Mouse (Mus musculus): ENCODE results near the gene Mvd. TPM values are rescaled to one million over a fixed set of nuclear protein-coding genes. Genes with fewer than 3 reads are reported as not detected.

The Mvd gene
- polyA plus RNA-seq (2012; rRNA removed): 21.6 and 23.3 TPM in 2 replicates
- polyA plus RNA-seq (2014; fragmentation: Nextera tagmentation; extraction: Ambion mirVana): 15.3 and 17.2 TPM in 2 replicates

DNA sequence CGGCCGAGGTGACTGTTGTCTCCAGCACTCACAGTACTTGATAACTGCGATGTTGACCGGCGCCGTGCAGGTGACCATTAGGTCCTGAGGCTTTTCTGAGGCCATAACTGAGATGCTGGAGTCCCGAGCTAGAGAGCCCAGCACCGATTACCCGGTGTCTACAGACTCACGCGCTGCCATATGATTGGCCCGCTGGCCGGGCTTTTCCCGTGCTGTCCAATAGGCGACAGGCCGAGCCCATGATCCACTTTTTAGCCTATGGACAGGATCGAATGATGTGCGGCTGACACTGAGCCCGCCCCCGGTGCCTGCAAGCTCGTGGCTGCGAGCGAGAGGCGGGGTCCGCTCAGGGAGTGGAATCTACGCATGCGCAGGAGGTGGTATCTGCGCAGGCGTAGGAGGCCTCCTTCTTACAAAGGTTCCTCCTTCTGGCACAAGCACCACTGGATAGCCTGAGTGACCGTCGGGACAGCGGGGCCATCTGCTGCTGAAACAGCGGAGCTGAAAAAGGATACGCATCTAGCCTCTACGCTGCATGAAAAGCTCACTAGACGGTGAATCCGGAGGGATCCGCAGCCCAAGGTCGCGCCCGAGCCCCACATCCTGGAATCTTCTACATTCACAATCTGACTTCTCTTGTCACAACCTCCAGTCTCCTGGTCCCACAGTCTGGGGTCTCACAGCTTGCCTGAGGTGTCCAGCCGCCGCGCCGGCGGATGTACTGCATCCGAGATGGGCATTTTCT, at the start of gene Mvd:
Gene Mvd (minus strand): TSS at position 161 of the 745 bp plus-strand sequence.
- ATAC-seq (ENCODE audit: insufficient read depth) (peak; percentile 98), DNase-seq (ENCODE audit: low read depth in 3 of 3, low spot score in 3 of 3) (peak; percentile 97)
- no peak for TF ChIP-seq CTCF (IDR thresholded peaks at IDR 0.05; ENCODE audit: low read depth)
- TF ChIP-seq EP300 (IDR thresholded peaks at IDR 0.05; ENCODE audit: low read depth): no peak
- H3K9ac ChIP-seq (replicated peaks): peak within 1 kb of the TSS; percentile 65
- under 1% methylated on average over 47 of the region's 47 CpGs for WGBS (ENCODE audit: insufficient replicate concordance)
- peaks cover 4 to 10% of the 10 kb centered on the region in 2 experiments; a peak in 3 of 4 replicates for H3K4me1 ChIP-seq (replicated peaks; ENCODE audit: control insufficient read depth in 2 of 2, insufficient read depth in 2 of 2, low read length in 1 of 2)
- no peaks in the 10 kb centered on the region for H3K36me3 ChIP-seq (replicated peaks; ENCODE audit: control insufficient read depth, insufficient read depth, low read depth)
- no peaks in the 10 kb centered on the region for H3K27me3 ChIP-seq (ENCODE audit: control insufficient read depth, insufficient read depth, low read length)
- no peaks in the 10 kb centered on the region for H3K9me3 ChIP-seq (ENCODE audit: control insufficient read depth, low read length)
- H3K27ac ChIP-seq: peak within 1 kb of the TSS; percentile 21
- peak within 1 kb of the TSS; percentile 70 to 76 for H3K4me3 ChIP-seq (ENCODE audit: insufficient read depth in 1 of 2, low read depth in 2 of 2, low read length in 2 of 2)
- peak within 1 kb of the TSS; percentile 86 for H3K4me2 ChIP-seq (ENCODE audit: low read depth)

DNA sequence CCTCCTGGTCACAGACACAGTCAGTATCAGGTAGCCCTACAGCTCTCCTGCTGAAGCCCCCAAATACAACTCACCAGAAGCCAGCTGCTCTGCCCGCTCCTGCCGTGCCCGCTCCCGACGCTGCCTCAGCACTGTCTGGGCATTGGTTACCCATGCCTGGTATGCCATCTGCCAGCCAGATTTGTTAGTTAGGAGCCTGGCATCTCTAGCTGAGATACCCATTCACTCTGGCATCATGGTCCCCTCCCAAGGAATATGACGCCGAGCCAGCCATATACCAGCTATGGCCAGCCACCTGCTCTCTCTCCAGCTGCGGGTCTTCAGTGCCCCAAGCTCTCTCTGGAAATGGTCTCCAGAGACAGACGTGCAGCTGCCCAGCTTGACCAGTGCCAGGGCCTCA, 45.2 kb upstream of the Mvd start:
- DNase-seq (ENCODE audit: low read depth in 3 of 3, low spot score in 3 of 3): no peak
- peaks cover 97% of the 10 kb centered on the region for H3K36me3 ChIP-seq (replicated peaks; ENCODE audit: control insufficient read depth, insufficient read depth, low read depth)

DNA sequence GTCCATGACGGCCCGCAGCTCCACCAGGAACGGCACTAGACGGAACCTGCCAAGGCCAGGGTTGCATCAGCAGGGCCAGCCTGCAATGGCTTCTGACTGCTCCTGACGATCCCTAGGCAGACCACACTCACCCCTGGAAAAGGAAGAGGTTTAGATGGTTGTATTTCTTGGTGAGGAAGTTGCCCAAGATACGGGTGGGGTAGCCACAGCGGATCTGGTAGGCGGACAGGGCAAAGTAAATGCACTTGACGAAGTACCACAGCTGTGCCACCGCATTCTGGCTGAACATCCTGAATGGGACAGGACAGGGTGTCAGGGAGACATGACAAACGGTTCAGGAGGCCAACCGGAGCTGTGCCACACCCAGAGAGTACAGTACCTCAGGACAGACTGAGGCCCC, 41.6 kb upstream of the Mvd start:
- Histone ChIP-seq H3K4me3 (ENCODE audit: insufficient read depth in 1 of 2, low read depth in 2 of 2, low read length in 2 of 2) (no peak overlapping the region), H3K27ac (no peak overlapping the region), H3K9me3 (ENCODE audit: control insufficient read depth, low read length) (no peaks in the 10 kb centered on the region), H3K36me3 (replicated peaks; ENCODE audit: control insufficient read depth, insufficient read depth, low read depth) (peaks cover 92% of the 10 kb centered on the region), H3K4me2 (ENCODE audit: low read depth) (no peak overlapping the region), H3K9ac (replicated peaks) (no peak overlapping the region), H3K4me1 (replicated peaks; ENCODE audit: control insufficient read depth in 2 of 2, insufficient read depth in 2 of 2, low read length in 1 of 2) (no peaks in the 10 kb centered on the region), H3K27me3 (ENCODE audit: control insufficient read depth, insufficient read depth, low read length) (no peaks in the 10 kb centered on the region)
- ATAC-seq (ENCODE audit: insufficient read depth) (no peak), DNase-seq (ENCODE audit: low read depth in 3 of 3, low spot score in 3 of 3) (no peak)
- TF ChIP-seq CTCF (IDR thresholded peaks at IDR 0.05; ENCODE audit: low read depth) (no peak), EP300 (IDR thresholded peaks at IDR 0.05; ENCODE audit: low read depth) (no peak)
- 74% methylated on average over 12 of the region's 12 CpGs for whole genome bisulfite sequencing (ENCODE audit: insufficient replicate concordance)

More for the DNA sequence above, 45.2 kb upstream of the Mvd start:
- WGBS (ENCODE audit: insufficient replicate concordance): 95% methylated on average over 9 of the region's 9 CpGs
- H3K9ac ChIP-seq (replicated peaks): no peak overlapping the region
- no peaks in the 10 kb centered on the region for H3K9me3 ChIP-seq (ENCODE audit: control insufficient read depth, low read length)
- TF ChIP-seq EP300 (IDR thresholded peaks at IDR 0.05; ENCODE audit: low read depth) (no peak), CTCF (IDR thresholded peaks at IDR 0.05; ENCODE audit: low read depth) (no peak)
- H3K4me1 ChIP-seq (replicated peaks; ENCODE audit: control insufficient read depth in 2 of 2, insufficient read depth in 2 of 2, low read length in 1 of 2): no peaks in the 10 kb centered on the region
- no peak for ATAC-seq (ENCODE audit: insufficient read depth)
- H3K27me3 ChIP-seq (ENCODE audit: control insufficient read depth, insufficient read depth, low read length): no peaks in the 10 kb centered on the region
- no peak overlapping the region for H3K4me2 ChIP-seq (ENCODE audit: low read depth)
- no peak overlapping the region for H3K27ac ChIP-seq
- H3K4me3 ChIP-seq (ENCODE audit: insufficient read depth in 1 of 2, low read depth in 2 of 2, low read length in 2 of 2): no peak overlapping the region

DNA sequence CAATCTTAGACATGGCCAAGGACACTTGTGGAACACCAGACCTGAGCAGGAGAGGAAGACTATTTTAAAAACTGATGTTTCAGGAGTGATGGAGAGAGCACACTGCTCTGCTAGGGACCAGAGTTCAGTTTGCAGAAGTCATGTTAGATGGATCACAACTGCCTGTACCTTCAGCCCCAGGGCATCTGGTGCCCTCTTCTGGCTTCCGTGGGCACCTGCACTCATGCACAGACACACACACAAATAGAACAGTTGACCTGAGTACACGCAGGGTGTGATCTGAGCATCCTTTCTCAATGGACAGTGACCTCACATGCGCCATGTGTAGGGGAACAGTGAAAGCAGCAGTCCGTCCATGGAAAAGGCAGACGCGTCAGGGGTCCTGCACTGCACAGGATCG, 40.7 kb upstream of the Mvd start:
- ATAC-seq (ENCODE audit: insufficient read depth): no peak
- Histone ChIP-seq H3K27me3 (ENCODE audit: control insufficient read depth, insufficient read depth, low read length) (no peaks in the 10 kb centered on the region), H3K36me3 (replicated peaks; ENCODE audit: control insufficient read depth, insufficient read depth, low read depth) (peaks cover 83% of the 10 kb centered on the region), H3K4me2 (ENCODE audit: low read depth) (no peak overlapping the region), H3K4me1 (replicated peaks; ENCODE audit: control insufficient read depth in 2 of 2, insufficient read depth in 2 of 2, low read length in 1 of 2) (no peaks in the 10 kb centered on the region), H3K9ac (replicated peaks) (no peak overlapping the region), H3K27ac (no peak overlapping the region), H3K4me3 (ENCODE audit: insufficient read depth in 1 of 2, low read depth in 2 of 2, low read length in 2 of 2) (no peak overlapping the region), H3K9me3 (ENCODE audit: control insufficient read depth, low read length) (no peaks in the 10 kb centered on the region)
- peak; percentile 74 for TF ChIP-seq CTCF (IDR thresholded peaks at IDR 0.05; ENCODE audit: low read depth)
- no peak for TF ChIP-seq EP300 (IDR thresholded peaks at IDR 0.05; ENCODE audit: low read depth)
- 91% methylated on average over 7 of the region's 7 CpGs for WGBS (ENCODE audit: insufficient replicate concordance)
- no peak for DNase-seq (ENCODE audit: low read depth in 3 of 3, low spot score in 3 of 3)

DNA sequence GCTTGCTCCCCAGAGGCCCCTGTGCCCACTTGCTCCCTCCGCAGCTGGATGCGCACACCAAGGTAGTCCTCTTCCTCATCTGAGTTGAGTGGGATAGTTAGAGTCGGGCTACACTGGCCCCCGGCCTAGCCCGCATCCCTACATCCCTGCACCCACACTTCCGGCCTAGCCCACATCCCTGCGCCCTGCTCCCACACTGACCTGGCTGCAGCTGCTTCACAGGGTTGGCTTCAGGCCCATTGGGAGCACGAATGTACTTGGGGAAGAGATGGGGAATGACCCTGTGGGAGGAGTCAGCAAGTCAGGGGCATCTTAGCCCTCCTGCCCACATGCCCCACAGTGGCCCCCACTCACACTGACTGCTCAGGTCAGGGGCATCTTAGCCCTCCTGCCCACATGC, 39.2 kb upstream of the Mvd start:
- no peak overlapping the region for H3K4me3 ChIP-seq (ENCODE audit: insufficient read depth in 1 of 2, low read depth in 2 of 2, low read length in 2 of 2)
- ATAC-seq (ENCODE audit: insufficient read depth) (no peak), DNase-seq (ENCODE audit: low read depth in 3 of 3, low spot score in 3 of 3) (no peak)
- H3K4me1 ChIP-seq (replicated peaks; ENCODE audit: control insufficient read depth in 2 of 2, insufficient read depth in 2 of 2, low read length in 1 of 2): no peaks in the 10 kb centered on the region
- no peaks in the 10 kb centered on the region for H3K27me3 ChIP-seq (ENCODE audit: control insufficient read depth, insufficient read depth, low read length)
- H3K9ac ChIP-seq (replicated peaks): no peak overlapping the region
- H3K4me2 ChIP-seq (ENCODE audit: low read depth): no peak overlapping the region
- TF ChIP-seq CTCF (IDR thresholded peaks at IDR 0.05; ENCODE audit: low read depth) (no peak), EP300 (IDR thresholded peaks at IDR 0.05; ENCODE audit: low read depth) (no peak)
- WGBS (ENCODE audit: insufficient replicate concordance): 98% methylated on average over 8 of the region's 8 CpGs
- no peaks in the 10 kb centered on the region for H3K9me3 ChIP-seq (ENCODE audit: control insufficient read depth, low read length)
- no peak overlapping the region for H3K27ac ChIP-seq
- H3K36me3 ChIP-seq (replicated peaks; ENCODE audit: control insufficient read depth, insufficient read depth, low read depth): peaks cover 69% of the 10 kb centered on the region
